Mouse (Mus musculus) kidney, adult 2 months (tissue): Measurements from ENCODE around the gene Kif3a. TPM values are rescaled to one million over a fixed set of nuclear protein-coding genes. Genes with fewer than 3 reads are reported as not detected.

Experiments used
- DNase-seq: peaks from one replicate; pipeline ENCODE4 v3.0.0; 2021
- H3K27ac ChIP-seq: fragments of 200-500 bp; 2 replicates; pipeline ENCODE4 v1.5.1; 2012; ENCODE audit warnings: low read depth, low read length, control low read depth, inconsistent platforms; ENCODE audit not compliant: insufficient read depth
- H3K27me3 ChIP-seq: fragments of 200-500 bp; replicated peaks from 2 replicates; pipeline ENCODE4 v1.6.1; 2012; ENCODE audit warnings: mild to moderate bottlenecking, moderate library complexity, low read length, inconsistent platforms; ENCODE audit not compliant: control insufficient read depth, insufficient read depth
- H3K36me3 ChIP-seq: fragments of 200-500 bp; 2 replicates; pipeline ENCODE4 v1.6.1; 2012; ENCODE audit warnings: mild to moderate bottlenecking, moderate library complexity, low read length, inconsistent platforms; ENCODE audit not compliant: control insufficient read depth, insufficient read depth
- H3K4me1 ChIP-seq: fragments of 200-500 bp; 2 replicates; pipeline ENCODE4 v1.6.1; 2011; ENCODE audit warnings: low read length; ENCODE audit not compliant: control insufficient read depth, insufficient read depth
- H3K4me3 ChIP-seq: fragments of 200-500 bp; 2 replicates; pipeline ENCODE4 v1.5.1; 2011; ENCODE audit warnings: mild to moderate bottlenecking, low read depth, low read length, control low read depth; ENCODE audit not compliant: insufficient read depth
- CTCF ChIP-seq: fragments of 200-500 bp; conservative IDR thresholded peaks from 2 replicates; pipeline ENCODE4 v1.5.1; 2011; ENCODE audit warnings: low read depth, mild to moderate bottlenecking, control low read depth, low read length, moderate library complexity, mixed read lengths; ENCODE audit not compliant: insufficient read depth, insufficient read length
- POLR2A ChIP-seq: fragments of 200-500 bp; IDR thresholded peaks from one replicate; pipeline ENCODE4 v1.6.1; 2011; ENCODE audit warnings: low read depth, low read length, control low read depth
- WGBS: fragments of 180-500 bp; shearing (Covaris S2); methylation state at CpG from one replicate; pipeline ENCODE4 v1.1.7; 2018; 5-methylcytosine and 5-hydroxymethylcytosine counted together
- polyA plus RNA-seq: library from polyadenylated mRNA; depleted of rRNA; stranded (reverse); fragments of >200 nt; gene quantifications from 2 replicates; pipeline ENCODE4 v1.2.3, GENCODE M21; 2012; rRNA removed

Kif3a gene
- 7.4 and 7.5 TPM in 2 replicates for polyA plus RNA-seq

- under 1% methylated on average over 69 of the region's 69 CpGs for WGBS
- no peaks in the 10 kb centered on the region for H3K4me1 ChIP-seq
- no peak within 1 kb of the TSS for H3K27ac ChIP-seq
- no peaks in the 10 kb centered on the region for H3K27me3 ChIP-seq
- peak; percentile 97 for DNase-seq
- H3K4me3 ChIP-seq = peak within 1 kb of the TSS; percentile 86
- TF ChIP-seq POLR2A (no peak), CTCF (no peak)
- no peaks in the 10 kb centered on the region for H3K36me3 ChIP-seq
Observed at GRCm38 (mm10) chr11:53567224-53568014, at the start of gene Kif3a. Gene Kif3a (plus strand): TSS chr11:53567379.

GRCm38 (mm10) chr11:53518759-53519158 lies 48.4 kb upstream of the Kif3a start:
- Histone ChIP-seq H3K27me3 (no peaks in the 10 kb centered on the region), H3K27ac (no peak overlapping the region), H3K36me3 (no peaks in the 10 kb centered on the region), H3K4me1 (no peaks in the 10 kb centered on the region), H3K4me3 (no peak overlapping the region)
- WGBS = 72% methylated on average over 5 of the region's 5 CpGs
- TF ChIP-seq POLR2A (no peak), CTCF (no peak)
- no peak for DNase-seq

- 9% methylated on average over 79 of the region's 79 CpGs for WGBS
- DNase-seq = peak; percentile 69
Observed at GRCm38 (mm10) chr11:53519207-53520121, 47.7 kb upstream of the Kif3a start, which contains the start of gene Sept8. Gene Sept8 (plus strand): TSS chr11:53519257.

GRCm38 (mm10) chr11:53520122-53520978 lies 46.8 kb upstream of the Kif3a start:
- 7% methylated on average over 24 of the region's 24 CpGs for WGBS
- H3K27ac ChIP-seq = peak overlapping the region; percentile 49
- no peak for TF ChIP-seq POLR2A
- TF ChIP-seq CTCF = no peak

More at GRCm38 (mm10) chr11:53519207-53520121, 47.7 kb upstream of the Kif3a start, which contains the start of gene Sept8:
- Histone ChIP-seq H3K27ac (peak within 1 kb of the TSS; percentile 35; the same call in 1 of the 2 replicates), H3K4me3 (peak within 1 kb of the TSS; percentile 89), H3K36me3 (no peaks in the 10 kb centered on the region), H3K27me3 (no peaks in the 10 kb centered on the region), H3K4me1 (no peaks in the 10 kb centered on the region)
- no peak for TF ChIP-seq POLR2A
- no peak for TF ChIP-seq CTCF

GRCm38 (mm10) chr11:53521120-53521820 lies 45.9 kb upstream of the Kif3a start:
- peaks cover 13% of the 10 kb centered on the region for H3K4me1 ChIP-seq
- DNase-seq = no peak
- 0 out of 2 replicates have a peak overlapping the region, but pooled peaks have one; percentile 2 for H3K4me3 ChIP-seq
- WGBS = 57% methylated on average over 16 of the region's 16 CpGs
- H3K27me3 ChIP-seq = no peaks in the 10 kb centered on the region
- H3K27ac ChIP-seq = no peak overlapping the region
- TF ChIP-seq CTCF (no peak), POLR2A (no peak)
- no peaks in the 10 kb centered on the region for H3K36me3 ChIP-seq

More at GRCm38 (mm10) chr11:53520122-53520978, 46.8 kb upstream of the Kif3a start:
- Histone ChIP-seq H3K36me3 (no peaks in the 10 kb centered on the region), H3K27me3 (no peaks in the 10 kb centered on the region), H3K4me3 (peak overlapping the region; percentile 89), H3K4me1 (peaks cover 5% of the 10 kb centered on the region)
- DNase-seq = peak; percentile 60

GRCm38 (mm10) chr11:53521821-53522131 lies 45.4 kb upstream of the Kif3a start:
- no peak overlapping the region for H3K4me3 ChIP-seq
- 90% methylated on average over 7 of the region's 7 CpGs for WGBS
- no peak overlapping the region for H3K27ac ChIP-seq
- H3K27me3 ChIP-seq = no peaks in the 10 kb centered on the region
- DNase-seq = no peak
- H3K4me1 ChIP-seq = peaks cover 14% of the 10 kb centered on the region
- no peaks in the 10 kb centered on the region for H3K36me3 ChIP-seq
- TF ChIP-seq POLR2A (no peak), CTCF (no peak)
